Mouse (Mus musculus): ENCODE measurements around the gene Ldb3. TPM values are rescaled to one million over a fixed set of nuclear protein-coding genes. Genes with fewer than 3 reads are reported as not detected.
A peak's percentile ranks its signal among the peaks of the same experiment; 100 is the strongest.

Ldb3 gene
- total RNA-seq, 2 experiments from 2014 or later: 2.0 to 2.4 TPM

GRCm38 (mm10) chr14:34522701-34523100 lies 65.8 kb downstream of the Ldb3 start, which contains the start of gene 9230112D13Rik:
Gene 9230112D13Rik (minus strand): TSS chr14:34522801.
- no peak for DNase-seq (ENCODE audit: low spot score in 2 of 2)
- intact Hi-C loops (cut with DNase I): no loop called here

DNA sequence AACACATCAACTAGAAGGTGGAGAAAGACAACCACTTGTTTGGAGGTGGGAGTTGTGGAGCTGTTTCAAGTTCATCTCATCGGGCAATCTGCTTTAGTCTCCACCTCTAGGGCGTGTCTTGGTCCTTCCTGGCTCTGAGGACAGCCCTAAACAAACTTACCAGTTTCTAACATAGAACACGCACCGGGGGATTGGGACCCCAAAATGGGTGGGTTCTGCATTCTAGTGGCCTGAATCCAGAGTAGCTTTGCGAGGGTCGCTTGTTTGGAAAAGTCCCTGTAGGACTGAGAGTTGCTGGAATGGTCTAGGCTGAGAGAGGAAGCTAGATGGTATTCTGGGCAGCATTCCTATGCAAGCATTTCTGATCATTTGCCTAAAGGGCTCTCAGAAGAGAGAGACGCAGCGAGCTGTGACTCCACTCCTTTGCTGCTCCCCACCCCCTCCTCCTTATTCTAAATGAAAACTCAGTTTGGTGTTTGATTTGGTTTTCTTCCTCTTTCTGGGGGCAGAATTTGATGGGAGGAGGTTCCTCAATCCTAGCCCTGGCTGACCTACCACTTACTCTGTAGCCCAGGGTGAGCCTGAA lies 70.4 kb downstream of the Ldb3 start:
- intact Hi-C loops (cut with DNase I): no loop called here

DNA sequence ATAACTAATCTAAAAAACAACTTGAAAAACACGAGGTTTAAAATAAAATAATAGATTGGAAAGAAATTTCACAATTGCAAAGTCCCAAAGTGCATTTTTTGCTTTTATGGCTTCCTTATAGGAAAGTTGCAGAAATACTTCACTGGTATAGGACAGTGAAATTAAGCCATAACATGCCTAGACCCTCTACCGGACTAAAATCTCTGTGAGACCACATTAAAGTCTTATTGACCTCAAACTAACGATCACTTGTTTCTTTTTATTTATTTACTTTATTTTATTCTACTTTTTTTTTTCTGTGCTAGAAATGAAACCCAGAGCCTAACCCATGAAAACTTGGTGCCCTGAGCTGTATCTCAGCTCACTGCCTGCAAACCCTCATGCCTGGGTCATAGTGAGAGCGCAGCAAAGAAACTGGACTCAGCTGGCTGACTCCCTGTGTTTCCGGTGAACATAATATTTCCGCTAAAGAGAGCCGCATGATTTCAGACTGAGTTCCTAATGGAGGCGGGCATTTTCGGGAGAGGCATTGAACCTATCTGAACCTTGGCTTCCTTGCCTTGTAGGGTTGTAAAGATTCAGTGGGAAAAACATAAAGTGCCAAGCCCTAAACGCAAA lies 71.4 kb downstream of the Ldb3 start:
- no peak for DNase-seq (ENCODE audit: low spot score in 2 of 2)

More for the DNA sequence above, 70.4 kb downstream of the Ldb3 start:
- no peak for DNase-seq (ENCODE audit: low spot score in 2 of 2)

DNA sequence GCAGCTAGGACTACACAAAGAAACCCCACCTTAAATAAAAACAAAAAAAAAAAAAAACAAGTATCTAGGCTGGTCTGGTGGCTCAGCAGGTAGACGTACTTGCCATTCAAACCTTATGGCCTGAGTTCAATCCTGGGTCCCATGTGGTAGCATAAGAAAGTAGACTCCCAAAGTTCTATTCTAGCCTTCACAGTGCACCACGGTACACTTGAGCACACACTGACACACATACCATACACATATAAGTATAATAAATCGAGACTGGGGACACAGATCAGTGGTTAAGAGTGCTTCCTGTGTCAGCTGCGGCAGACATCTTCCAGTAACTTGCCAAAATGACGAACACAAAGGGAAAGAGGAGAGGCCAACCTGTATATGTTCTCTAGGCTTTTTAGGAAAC lies 72.6 kb downstream of the Ldb3 start:
- DNase-seq (ENCODE audit: low spot score in 2 of 2): no peak
- intact Hi-C loops (cut with DNase I): no loop called here

More for the DNA sequence above, 71.4 kb downstream of the Ldb3 start:
- intact Hi-C loops (cut with DNase I): no loop called here

GRCm38 (mm10) chr14:34514120-34514519 lies 74.4 kb downstream of the Ldb3 start:
- intact Hi-C loops (cut with DNase I): no loop called here
- no peak for DNase-seq (ENCODE audit: low spot score in 2 of 2)

- DNase-seq (ENCODE audit: low spot score in 2 of 2): no peak
- intact Hi-C loops (cut with DNase I): no loop called here
These were observed 75.9 kb downstream of the Ldb3 start for GRCm38 (mm10) chr14:34512602-34513001.

GRCm38 (mm10) chr14:34511901-34512300 lies 76.6 kb downstream of the Ldb3 start:
- intact Hi-C loops (cut with DNase I): no loop called here
- no peak for DNase-seq (ENCODE audit: low spot score in 2 of 2)

GRCm38 (mm10) chr14:34508842-34509439 lies 79.5 kb downstream of the Ldb3 start:
- no peak for DNase-seq (ENCODE audit: low spot score in 2 of 2)
- intact Hi-C loops (cut with DNase I): no loop called here

GRCm38 (mm10) chr14:34508187-34508840 lies 80.2 kb downstream of the Ldb3 start:
- no peak for DNase-seq (ENCODE audit: low spot score in 2 of 2)
- intact Hi-C loops (cut with DNase I): no loop called here

GRCm38 (mm10) chr14:34505309-34505708 lies 83.2 kb downstream of the Ldb3 start:
- DNase-seq (ENCODE audit: low spot score in 2 of 2): no peak
- intact Hi-C loops (cut with DNase I): no loop called here

- intact Hi-C loops (cut with DNase I): no loop called here
- no peak for DNase-seq (ENCODE audit: low spot score in 2 of 2)
These were observed 84.1 kb downstream of the Ldb3 start for GRCm38 (mm10) chr14:34504377-34504776.

DNA sequence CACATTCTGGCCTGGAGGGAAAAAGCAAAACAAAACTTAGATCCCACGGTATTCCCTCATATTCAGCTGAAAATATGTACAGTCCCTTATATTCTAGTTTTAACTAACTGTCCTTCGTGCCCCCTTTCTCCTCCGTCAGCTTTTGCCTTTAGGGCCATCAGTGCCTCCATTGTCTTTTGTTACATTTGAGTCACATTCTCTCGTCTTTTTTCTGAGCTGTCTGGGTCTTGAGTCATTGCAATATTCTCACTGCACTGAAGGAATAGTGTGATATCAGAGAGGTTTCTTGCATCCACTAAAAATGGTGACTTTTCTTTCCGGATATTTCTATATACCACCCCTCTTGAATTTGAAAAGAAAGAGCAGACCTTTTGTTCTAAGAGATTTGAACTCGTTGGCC lies 84.7 kb downstream of the Ldb3 start:
- intact Hi-C loops (cut with DNase I): loop anchor here (2.0 kb wide), 1 partner anchor 193 kb away; the partner anchor contains the start of genes Glud1 and Shld2

DNA sequence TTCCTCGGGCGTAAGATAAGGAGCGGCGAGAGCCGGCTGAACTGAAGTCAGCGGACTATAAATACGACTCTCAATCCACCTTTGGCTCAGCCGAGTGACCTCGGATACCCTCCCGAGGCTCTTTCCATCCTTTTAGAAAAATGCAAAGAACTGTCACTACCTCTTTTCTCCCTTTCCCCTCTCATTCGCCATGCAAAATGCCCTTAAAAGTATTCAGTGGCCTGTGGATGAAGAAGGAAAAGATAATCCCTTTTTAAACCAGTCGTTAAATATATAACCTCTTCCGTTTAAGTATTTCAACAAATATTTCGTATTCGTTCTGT lies 85.2 kb downstream of the Ldb3 start, which contains the start of gene Bmpr1a:
TSS of gene Bmpr1a (minus strand) at position 17 of the 323 bp plus-strand sequence.
- intact Hi-C loops (cut with DNase I): loop anchor here (2.0 kb wide), 1 partner anchor 192 kb away; the partner anchor contains the start of genes Glud1 and Shld2
- no peak for DNase-seq (ENCODE audit: low spot score in 2 of 2)

More for the DNA sequence above, 84.7 kb downstream of the Ldb3 start:
- no peak for DNase-seq (ENCODE audit: low spot score in 2 of 2)

- intact Hi-C loops (cut with DNase I): loop anchor here (1.0 to 2.0 kb wide), 2 partner anchors 47 to 192 kb away; partner anchors contain the start of genes Glud1 and Shld2
These were observed 85.8 kb downstream of the Ldb3 start for GRCm38 (mm10) chr14:34502475-34503324.

DNA sequence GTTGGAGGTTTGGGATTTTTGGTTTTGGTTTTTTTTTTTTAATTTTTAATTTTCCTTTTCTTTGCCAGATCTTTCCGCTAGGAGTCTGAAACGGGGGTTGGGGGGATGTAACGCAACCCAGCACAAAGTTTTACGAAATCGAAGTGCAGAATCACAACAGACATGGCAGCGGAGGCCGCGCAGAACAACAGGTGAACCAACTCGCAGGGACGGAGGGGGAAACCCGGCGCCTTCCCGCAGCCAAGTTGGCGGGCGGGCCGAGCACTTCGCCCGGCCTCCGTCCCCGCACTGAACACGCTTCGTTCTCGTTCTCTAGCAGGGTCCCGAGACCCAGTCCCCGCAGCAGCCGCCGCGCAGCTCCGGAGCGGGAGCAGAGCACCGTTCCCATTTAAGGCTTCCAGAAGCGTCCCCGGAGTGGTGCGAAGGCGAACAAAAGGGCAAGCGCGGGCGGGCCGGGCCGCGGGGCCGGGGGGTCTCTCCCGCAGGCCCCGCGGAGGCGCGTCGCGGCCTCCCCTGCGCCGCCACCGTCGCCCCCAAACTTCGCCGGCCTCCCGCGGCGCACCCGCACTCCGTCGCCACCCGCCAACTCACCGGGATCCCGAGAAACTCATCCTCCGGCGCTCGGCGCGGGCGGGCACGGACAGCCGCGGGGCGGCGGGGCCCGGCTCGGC lies 86.5 kb downstream of the Ldb3 start:
- peak; percentile 42 to 54 for DNase-seq (ENCODE audit: low spot score in 2 of 2)
- intact Hi-C loops (cut with DNase I): loop anchor here (1.0 to 2.0 kb wide), 2 partner anchors 47 to 191 kb away; partner anchors contain the start of genes Glud1 and Shld2

More at GRCm38 (mm10) chr14:34502475-34503324, 85.8 kb downstream of the Ldb3 start:
- DNase-seq (ENCODE audit: low spot score in 2 of 2): peak; percentile 87 to 91

- DNase-seq (ENCODE audit: low spot score in 2 of 2): no peak
- intact Hi-C loops (cut with DNase I): no loop called here
These were observed 87.1 kb downstream of the Ldb3 start for GRCm38 (mm10) chr14:34501447-34501803.

DNA sequence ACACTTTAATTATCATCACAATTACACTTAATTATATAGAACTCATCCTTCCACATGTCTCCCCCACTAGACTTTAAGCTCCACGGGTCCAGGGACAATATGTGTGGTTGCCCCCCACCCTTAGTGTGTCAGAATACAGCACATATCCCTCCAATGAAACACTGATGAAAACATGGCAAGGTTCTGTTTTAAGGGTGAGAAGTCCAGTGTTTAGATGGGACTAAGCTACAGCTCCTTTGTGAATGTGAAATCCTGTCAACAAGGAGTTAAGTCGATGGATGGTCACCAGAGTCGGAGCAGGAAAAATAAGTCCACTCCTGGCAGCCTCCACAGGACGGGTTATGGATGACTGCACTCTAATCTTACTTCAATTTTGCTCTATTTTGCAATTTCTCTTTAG lies 88.2 kb downstream of the Ldb3 start:
- intact Hi-C loops (cut with DNase I): no loop called here
- DNase-seq (ENCODE audit: low spot score in 2 of 2): no peak

DNA sequence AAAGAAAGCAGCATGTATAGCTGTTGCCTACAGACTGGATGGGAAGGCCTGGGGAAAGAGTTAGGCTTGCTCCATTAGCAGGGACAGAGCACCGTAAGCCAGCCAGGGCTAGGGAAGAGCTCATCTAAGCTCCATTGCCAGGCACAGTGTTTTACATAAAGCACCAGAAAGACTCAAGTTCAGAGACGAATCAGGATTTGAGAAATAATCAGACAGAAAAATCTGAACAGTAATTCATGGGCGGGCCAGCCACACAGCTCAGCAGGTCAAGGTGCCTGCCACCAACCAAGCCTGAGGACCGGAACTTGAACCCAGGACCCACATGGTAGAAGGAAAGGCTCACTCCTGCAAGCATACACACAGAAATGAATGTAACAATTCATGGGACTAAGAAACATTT lies 88.8 kb downstream of the Ldb3 start:
- intact Hi-C loops (cut with DNase I): no loop called here

DNA sequence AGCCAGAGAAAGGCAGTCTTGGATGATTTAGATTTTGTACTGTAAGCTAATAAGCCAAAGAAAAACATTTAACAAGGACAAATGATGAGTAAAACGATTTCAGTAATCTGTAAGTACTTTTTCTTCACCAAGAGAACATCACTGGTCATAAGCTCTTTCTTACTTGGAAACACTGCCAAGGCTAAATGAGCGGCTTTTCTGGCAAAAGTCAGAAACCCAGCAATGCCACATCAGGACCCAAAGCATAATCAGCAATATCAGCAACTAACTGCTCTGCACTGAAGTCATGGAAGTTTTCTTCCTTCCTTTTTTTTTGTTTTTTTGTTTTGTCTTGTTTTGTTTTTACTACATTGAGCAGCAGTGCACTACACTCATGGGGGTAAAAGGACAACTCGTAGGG lies 91.1 kb downstream of the Ldb3 start:
- intact Hi-C loops (cut with DNase I): no loop called here
- DNase-seq (ENCODE audit: low spot score in 2 of 2): no peak

More for the DNA sequence above, 88.8 kb downstream of the Ldb3 start:
- no peak for DNase-seq (ENCODE audit: low spot score in 2 of 2)

Measured in left cerebral cortex, postnatal 25 days (tissue).